Mouse (Mus musculus) midbrain, postnatal 0 days (tissue): Measurements from ENCODE around the gene Paip2b. TPM values are rescaled to one million over a fixed set of nuclear protein-coding genes. Genes with fewer than 3 reads are reported as not detected.
A peak's percentile ranks its signal among the peaks of the same experiment; 100 is the strongest.
"Not testable (repeated sequence)": the region's sequence is repeated elsewhere in the genome, so short reads cannot be mapped to it uniquely, and the experiment has no call there.

Source experiments
- ATAC-seq: fragments of 200-750 bp; cut with Nextera tagmentation; 2 replicates; pipeline ENCODE4 v1.8.0; 2017; ENCODE audit warnings: moderate number of reproducible peaks, mild to moderate bottlenecking, moderate TSS enrichment, moderate library complexity; ENCODE audit not compliant: low FRiP score
- DNase-seq: peaks from one replicate; pipeline ENCODE4 v3.0.0-alpha.2; 2015; ENCODE audit warnings: low spot score
- H3K27ac ChIP-seq: fragments of 300-500 bp; sonication (generic); 2 replicates; pipeline ENCODE4 v1.5.1; 2014; ENCODE audit warnings: low read depth, mild to moderate bottlenecking, low read length, mixed read lengths
- H3K27me3 ChIP-seq: fragments of 300-500 bp; sonication (generic); 2 replicates; pipeline ENCODE4 v1.6.1; 2014; ENCODE audit warnings: low read length, control low read depth, mixed read lengths; ENCODE audit not compliant: insufficient read depth
- H3K36me3 ChIP-seq: fragments of 300-500 bp; sonication (generic); 2 replicates; pipeline ENCODE4 v1.6.1; 2014; ENCODE audit warnings: low read length, control low read depth, mixed read lengths; ENCODE audit not compliant: insufficient read depth
- H3K4me1 ChIP-seq: fragments of 300-500 bp; sonication (generic); 2 replicates; pipeline ENCODE4 v1.6.1; 2014; ENCODE audit warnings: mild to moderate bottlenecking, control low read depth, antibody characterized with exemption, low read length, mixed read lengths; ENCODE audit not compliant: insufficient read depth
- H3K4me2 ChIP-seq: fragments of 300-500 bp; sonication (generic); 2 replicates; pipeline ENCODE4 v1.6.1; 2014; ENCODE audit warnings: low read depth, mild to moderate bottlenecking, low read length, mixed read lengths; ENCODE audit not compliant: poor library complexity, severe bottlenecking
- H3K4me3 ChIP-seq: fragments of 300-500 bp; sonication (generic); 2 replicates; pipeline ENCODE4 v1.5.1; 2014; ENCODE audit warnings: low read depth, mild to moderate bottlenecking, low read length, moderate library complexity
- H3K9ac ChIP-seq: fragments of 300-500 bp; sonication (generic); replicated peaks from 2 replicates; pipeline ENCODE4 v1.6.1; 2014; ENCODE audit warnings: mild to moderate bottlenecking, low read length, moderate library complexity, mixed read lengths; ENCODE audit not compliant: poor library complexity, severe bottlenecking
- H3K9me3 ChIP-seq: fragments of 300-500 bp; sonication (generic); 2 replicates; pipeline ENCODE4 v1.6.1; 2016; ENCODE audit warnings: low read length, control low read depth
- CTCF ChIP-seq: IDR thresholded peaks from 2 replicates; pipeline ENCODE4 v1.5.1; 2016; ENCODE audit warnings: antibody characterized with exemption, mild to moderate bottlenecking
- WGBS: fragments of 180-500 bp; shearing (Covaris S2); extraction: QIAGEN DNeasy Blood & Tissue Kit; methylation state at CpG from one replicate; pipeline ENCODE4 v1.1.7; 2014; 5-methylcytosine and 5-hydroxymethylcytosine counted together
- polyA plus RNA-seq: library from polyadenylated mRNA; unstranded; fragments of >200 nt; fragmentation: Nextera tagmentation; extraction: Ambion mirVana; gene quantifications from 2 replicates; pipeline ENCODE4 v1.2.1, GENCODE M21; 2015
- total RNA-seq: library from RNA; depleted of rRNA; stranded (reverse); fragments of >200 nt; gene quantifications from 2 replicates; pipeline ENCODE4 v1.2.3, GENCODE M21; 2014

Gene Paip2b
- total and polyA plus RNA-seq, 2 experiments from 2014 or later = 26.1 to 59.3 TPM

DNA sequence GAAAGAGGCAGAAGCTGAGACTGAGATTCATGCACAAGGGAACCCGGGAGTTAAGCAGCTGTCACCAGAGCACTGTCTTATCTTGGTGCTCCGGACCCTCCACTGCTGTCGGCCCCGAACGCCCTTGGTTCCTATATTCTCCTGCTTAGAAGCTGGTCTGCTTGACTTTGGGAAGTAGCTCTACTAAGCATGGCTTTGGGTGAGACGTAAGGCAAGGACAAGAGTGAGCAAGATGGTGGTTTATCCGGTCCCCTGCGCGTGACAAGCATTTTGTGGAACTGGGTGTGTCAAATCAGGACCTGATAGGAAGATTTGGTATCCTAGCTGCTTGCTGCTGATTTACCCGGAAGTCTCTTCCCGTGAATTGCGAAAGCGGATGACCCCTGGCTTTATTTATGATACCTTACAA lies 36.0 kb downstream of the Paip2b start:
- WGBS = 8% methylated on average over 13 of the region's 13 CpGs
- H3K4me1 ChIP-seq = peaks cover 3% of the 10 kb centered on the region; the same call in 1 of the 2 replicates
- H3K4me3 ChIP-seq = peak overlapping the region; percentile 82
- H3K4me2 ChIP-seq = peak overlapping the region; percentile 75
- peak; percentile 45 for ATAC-seq
- H3K9me3 ChIP-seq = no peaks in the 10 kb centered on the region
- peak; percentile 69 for DNase-seq
- no peak for TF ChIP-seq CTCF
- H3K27me3 ChIP-seq = no peaks in the 10 kb centered on the region
- H3K27ac ChIP-seq = peak overlapping the region; percentile 96
- peaks cover 15% of the 10 kb centered on the region; the same call in 1 of the 2 replicates for H3K36me3 ChIP-seq
- H3K9ac ChIP-seq = peak overlapping the region; percentile 94

DNA sequence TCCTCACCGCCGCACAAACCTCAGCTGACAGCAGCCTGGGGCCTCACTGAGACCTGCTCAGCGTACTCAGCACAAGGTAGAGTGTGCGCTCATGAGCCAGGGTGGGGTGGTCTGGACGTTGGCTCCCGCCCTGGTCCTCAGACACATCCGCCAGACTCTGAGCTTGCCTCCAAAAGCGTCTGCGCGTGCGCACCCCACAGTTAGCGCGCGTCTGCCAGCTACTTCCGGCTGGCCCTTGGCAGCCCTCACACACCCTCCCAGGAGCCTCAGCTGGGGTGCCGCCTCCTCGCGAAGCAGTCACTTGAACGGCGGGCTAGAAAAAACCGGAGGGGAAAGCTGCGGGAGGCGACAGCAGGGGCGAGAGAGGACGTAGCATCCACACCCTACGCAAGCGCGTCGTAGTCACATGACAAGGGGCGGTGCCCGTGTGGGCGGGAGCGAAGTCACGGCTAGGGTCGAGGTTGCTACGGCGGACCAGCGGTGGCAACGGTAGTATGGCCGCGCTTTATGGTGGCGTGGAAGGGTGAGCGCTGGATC lies 36.7 kb downstream of the Paip2b start, which contains the start of gene Nagk:
Gene Nagk (plus strand): TSS at position 223 of the 537 bp plus-strand sequence.
- Histone ChIP-seq H3K4me1 (peaks cover 3% of the 10 kb centered on the region; the same call in 1 of the 2 replicates), H3K4me2 (peak within 1 kb of the TSS; percentile 75), H3K27ac (peak within 1 kb of the TSS; percentile 96), H3K9ac (peak within 1 kb of the TSS; percentile 94), H3K9me3 (no peaks in the 10 kb centered on the region), H3K36me3 (peaks cover 10% of the 10 kb centered on the region; the same call in 1 of the 2 replicates), H3K27me3 (no peaks in the 10 kb centered on the region), H3K4me3 (peak within 1 kb of the TSS; percentile 82)
- peak; percentile 96 for ATAC-seq
- WGBS = under 1% methylated on average over 41 of the region's 43 CpGs
- TF ChIP-seq CTCF = no peak
- peak; percentile 95 for DNase-seq

DNA sequence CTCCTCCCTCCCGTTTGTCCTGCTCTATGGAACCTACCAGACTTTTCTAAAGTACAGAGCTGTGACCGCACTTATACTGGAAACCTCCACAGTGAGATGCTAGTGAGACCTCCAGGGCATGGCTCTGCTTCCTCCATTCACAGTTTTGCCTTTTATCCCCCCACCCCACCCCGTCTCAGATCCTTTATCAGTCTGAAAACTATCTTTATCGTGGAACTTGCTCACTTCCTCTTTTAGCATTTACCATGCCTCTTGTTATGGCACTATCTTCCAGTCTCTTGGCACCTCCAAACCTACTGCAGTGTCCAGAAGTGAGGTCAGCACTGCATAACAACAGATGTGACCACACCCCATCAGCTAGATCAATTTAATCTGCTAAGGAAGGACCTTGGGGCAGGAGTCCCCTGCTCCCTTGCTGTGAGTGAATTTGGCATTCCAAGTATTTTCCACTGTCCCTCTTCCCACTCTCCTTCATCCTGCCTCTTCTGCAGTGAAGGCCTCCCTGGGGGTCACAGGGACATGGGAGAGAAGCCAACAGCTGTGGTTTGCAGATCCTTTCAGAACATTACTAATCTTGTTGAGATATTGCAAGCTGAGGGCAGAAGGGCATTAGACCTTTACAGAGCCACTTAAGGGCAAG lies 40.2 kb downstream of the Paip2b start:
- H3K9me3 ChIP-seq = no peaks in the 10 kb centered on the region
- no peak overlapping the region for H3K9ac ChIP-seq
- no peak for TF ChIP-seq CTCF
- H3K36me3 ChIP-seq = no peaks in the 10 kb centered on the region
- no peaks in the 10 kb centered on the region for H3K27me3 ChIP-seq
- DNase-seq (no peak), ATAC-seq (no peak)
- no peak overlapping the region for H3K4me2 ChIP-seq
- WGBS = 66% methylated on average over 4 of the region's 4 CpGs
- peaks cover 3% of the 10 kb centered on the region; the same call in 1 of the 2 replicates for H3K4me1 ChIP-seq
- no peak overlapping the region for H3K4me3 ChIP-seq
- no peak overlapping the region for H3K27ac ChIP-seq

DNA sequence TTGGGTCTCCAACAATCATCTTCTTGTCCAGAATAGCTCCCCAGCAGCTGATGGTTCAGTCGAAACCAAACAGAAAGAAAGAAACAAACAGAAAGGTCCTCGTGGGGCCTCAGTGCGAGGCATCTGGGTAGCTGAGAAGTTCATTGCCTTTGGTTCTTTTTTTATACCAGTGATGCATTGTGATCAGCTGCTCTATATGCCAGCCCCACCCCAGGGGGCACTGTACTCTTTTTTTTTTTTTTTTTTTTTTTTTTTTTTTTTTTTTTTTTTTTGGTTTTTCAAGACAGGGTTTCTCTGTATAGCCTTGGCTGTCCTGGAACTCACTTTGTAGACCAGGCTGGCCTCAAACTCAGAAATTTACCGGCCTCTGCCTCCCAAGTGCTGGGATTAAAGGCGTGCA lies 41.0 kb downstream of the Paip2b start:
- not testable (repeated sequence) for H3K36me3 ChIP-seq, H3K9me3 ChIP-seq, H3K27me3 ChIP-seq, H3K4me3 ChIP-seq, DNase-seq, H3K27ac ChIP-seq, H3K4me2 ChIP-seq, H3K9ac ChIP-seq, H3K4me1 ChIP-seq, ATAC-seq
- WGBS = 89% methylated on average over 5 of the region's 5 CpGs

DNA sequence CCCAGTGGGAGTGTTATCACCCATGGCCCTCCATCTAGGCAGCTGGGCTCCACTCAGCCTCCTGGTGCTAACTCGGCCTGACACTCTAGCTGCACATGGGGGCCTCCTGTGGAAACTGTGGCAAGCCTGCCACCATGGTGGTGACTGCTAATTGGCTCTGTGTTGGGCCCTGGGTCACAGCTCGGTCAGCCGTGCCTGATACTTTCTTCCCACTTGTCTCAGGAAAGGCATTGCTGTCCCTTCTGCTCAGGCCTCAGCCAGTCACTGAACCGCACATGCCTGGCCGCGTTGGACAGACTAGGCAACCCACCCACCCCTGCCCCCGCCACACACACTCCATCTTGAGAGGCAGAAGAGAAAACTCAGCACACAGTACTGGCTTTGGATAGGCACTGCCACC lies 43.0 kb downstream of the Paip2b start:
- H3K27ac ChIP-seq = no peak overlapping the region
- 54% methylated on average over 7 of the region's 7 CpGs for WGBS
- H3K9me3 ChIP-seq = no peaks in the 10 kb centered on the region
- TF ChIP-seq CTCF = no peak
- ATAC-seq (0 out of 2 replicates have a peak, but pooled peaks have one; percentile 34), DNase-seq (peak; percentile 5)
- no peak overlapping the region for H3K4me3 ChIP-seq
- no peaks in the 10 kb centered on the region for H3K27me3 ChIP-seq
- no peaks in the 10 kb centered on the region for H3K4me1 ChIP-seq
- no peak overlapping the region for H3K4me2 ChIP-seq
- H3K36me3 ChIP-seq = no peaks in the 10 kb centered on the region
- H3K9ac ChIP-seq = no peak overlapping the region

DNA sequence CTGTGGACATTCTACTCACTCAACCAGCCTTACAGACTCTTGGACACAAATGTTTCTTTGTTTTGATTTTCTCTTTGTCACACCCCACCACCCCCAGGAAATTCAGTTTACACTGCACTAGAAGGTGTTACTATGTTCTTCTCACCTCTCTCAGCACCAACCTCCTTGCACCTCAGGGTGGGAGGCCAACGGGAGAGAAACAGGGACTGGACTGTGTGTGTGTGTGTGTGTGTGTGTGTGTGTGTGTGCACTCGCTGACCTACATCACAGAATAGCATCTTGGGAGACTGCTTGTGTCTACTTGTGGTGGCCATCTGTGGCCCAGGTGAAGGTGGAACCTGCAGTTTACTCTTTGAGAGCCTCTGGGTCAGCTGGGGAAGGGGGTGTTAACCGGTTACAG lies 45.1 kb downstream of the Paip2b start:
- no peaks in the 10 kb centered on the region for H3K9me3 ChIP-seq
- TF ChIP-seq CTCF = no peak
- no peaks in the 10 kb centered on the region for H3K4me1 ChIP-seq
- no peaks in the 10 kb centered on the region for H3K27me3 ChIP-seq
- ATAC-seq (no peak), DNase-seq (no peak)
- no peak overlapping the region for H3K27ac ChIP-seq
- no peak overlapping the region for H3K4me3 ChIP-seq
- H3K9ac ChIP-seq = no peak overlapping the region
- no peaks in the 10 kb centered on the region for H3K36me3 ChIP-seq
- H3K4me2 ChIP-seq = no peak overlapping the region
- whole genome bisulfite sequencing = 87% methylated on average over 3 of the region's 3 CpGs
